Mouse (Mus musculus): Measurements from ENCODE around the gene Poc1a. TPM values are rescaled to one million over a fixed set of nuclear protein-coding genes. Genes with fewer than 3 reads are reported as not detected.

The Poc1a gene
- total RNA-seq, 2 experiments from 2014 or later: 15.6 to 17.8 TPM

DNA sequence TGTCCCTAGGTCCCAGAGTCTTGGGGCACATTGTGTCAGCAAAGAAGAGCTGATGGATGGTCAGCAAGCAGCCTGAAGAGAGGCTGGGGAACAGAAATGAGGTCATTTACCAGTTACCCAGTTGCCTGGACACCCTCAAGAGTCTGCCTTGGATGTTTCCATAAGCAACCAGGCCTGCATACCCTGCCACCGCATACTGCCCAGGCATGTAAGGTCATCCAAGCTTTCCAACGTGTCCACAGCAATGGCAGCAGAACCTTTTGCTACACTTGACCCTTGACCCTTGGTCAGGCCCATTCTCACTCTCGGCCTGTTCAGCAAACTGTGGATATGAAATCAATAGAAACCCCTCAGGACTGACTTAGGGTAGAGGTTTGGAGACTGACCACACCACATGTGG lies 19.4 kb upstream of the Poc1a start:
- intact Hi-C loops (cut with DNase I): no loop called here
- DNase-seq (ENCODE audit: extremely low spot score in 1 of 2, low spot score in 2 of 2): no peak

- no peak for DNase-seq (ENCODE audit: extremely low spot score in 1 of 2, low spot score in 2 of 2)
- intact Hi-C loops (cut with DNase I): no loop called here
Observed at GRCm38 (mm10) chr9:106262075-106262474, 18.8 kb upstream of the Poc1a start.

DNA sequence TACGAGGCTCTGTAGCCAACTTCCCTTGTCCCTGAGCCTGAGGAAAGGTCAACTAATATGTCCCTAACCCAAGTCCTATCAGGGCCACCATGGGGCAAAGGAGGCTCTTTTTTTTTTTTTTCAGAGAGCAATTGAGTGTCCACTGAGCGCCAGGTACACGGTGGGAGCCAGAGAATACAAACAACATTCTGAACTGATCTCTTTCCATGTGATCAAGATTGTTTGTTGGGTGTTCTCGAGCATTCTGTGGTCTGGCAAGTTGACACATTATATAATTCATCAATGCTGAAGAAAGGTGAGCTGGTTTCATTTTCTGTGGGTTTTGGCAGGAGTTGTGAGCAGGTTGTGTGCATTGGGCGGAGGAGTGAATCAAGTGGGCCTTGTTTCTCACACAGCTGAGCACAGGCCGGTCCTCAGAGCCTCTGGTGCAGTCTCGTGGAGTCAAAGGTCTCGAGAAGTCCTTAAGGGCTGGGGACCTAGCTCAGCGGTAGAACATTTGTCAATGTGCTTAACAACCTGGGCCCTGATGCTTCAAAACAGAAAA lies 17.4 kb upstream of the Poc1a start:
- peak in 1 of 2 experiments; percentile 11 for DNase-seq (ENCODE audit: extremely low spot score in 1 of 2, low spot score in 2 of 2)
- intact Hi-C loops (cut with DNase I): no loop called here

- intact Hi-C loops (cut with DNase I): no loop called here
- no peak for DNase-seq (ENCODE audit: extremely low spot score in 1 of 2, low spot score in 2 of 2)
Observed at GRCm38 (mm10) chr9:106265358-106266075, 15.3 kb upstream of the Poc1a start.

DNA sequence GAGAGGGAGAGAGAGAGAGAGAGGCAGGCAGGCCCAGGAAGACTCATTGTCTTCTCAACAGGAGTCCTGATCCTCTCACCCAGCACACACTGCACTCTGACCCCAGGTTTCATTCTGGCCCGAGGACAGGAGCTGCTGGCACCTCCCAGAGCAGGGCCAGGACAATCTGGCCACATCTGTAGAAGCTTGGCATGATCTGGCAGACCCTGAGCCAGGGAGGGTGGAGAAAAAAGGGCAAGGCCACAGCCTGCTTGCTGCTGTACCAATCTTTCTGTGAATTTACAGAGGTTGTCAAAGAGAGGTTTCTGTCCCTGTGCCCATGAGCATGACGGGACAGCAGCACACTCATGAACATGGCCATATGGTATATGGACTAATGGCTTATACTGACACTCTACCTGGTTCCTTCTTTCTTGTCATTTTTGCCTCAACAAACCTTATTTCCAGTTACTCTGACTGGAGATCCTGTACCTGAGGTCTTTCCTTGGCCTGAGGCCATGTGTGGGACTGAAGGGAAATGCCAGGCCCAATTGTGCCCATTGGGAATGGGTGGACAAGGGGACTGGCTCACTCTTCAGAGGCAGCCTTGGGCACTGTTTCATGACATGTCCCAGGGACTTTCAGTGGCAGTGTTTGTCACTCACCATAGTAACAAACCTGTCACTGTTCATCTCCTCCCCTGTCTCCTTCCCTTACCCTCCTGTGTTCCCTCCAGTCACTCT lies 13.8 kb upstream of the Poc1a start:
- intact Hi-C loops (cut with DNase I): no loop called here
- no peak for DNase-seq (ENCODE audit: extremely low spot score in 1 of 2, low spot score in 2 of 2)

- DNase-seq (ENCODE audit: extremely low spot score in 1 of 2, low spot score in 2 of 2): no peak
- intact Hi-C loops (cut with DNase I): no loop called here
Observed at GRCm38 (mm10) chr9:106268421-106268820, 12.4 kb upstream of the Poc1a start.

- intact Hi-C loops (cut with DNase I): no loop called here
- peak in 1 of 2 experiments; percentile 17 for DNase-seq (ENCODE audit: extremely low spot score in 1 of 2, low spot score in 2 of 2)
Observed at GRCm38 (mm10) chr9:106269076-106269788, 11.6 kb upstream of the Poc1a start.

DNA sequence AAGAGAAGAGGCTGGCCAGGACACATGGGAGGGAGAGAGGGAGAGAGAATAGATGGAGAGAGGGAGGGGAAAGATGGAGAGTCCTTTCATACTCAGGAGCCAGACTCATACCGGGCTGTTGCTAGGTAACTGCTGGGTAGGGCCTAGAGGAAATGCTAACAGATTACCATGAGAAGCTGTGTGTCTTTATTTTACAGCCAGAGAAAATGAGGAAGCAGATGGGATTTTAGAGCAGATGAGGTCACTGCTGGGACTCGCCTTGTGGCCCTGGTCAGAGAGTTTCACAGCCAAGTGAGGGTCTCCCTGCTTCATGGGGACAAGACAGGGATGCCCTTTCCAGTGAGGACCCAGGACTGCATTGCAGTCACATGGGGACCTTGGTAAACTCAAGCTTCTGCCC lies 11.0 kb upstream of the Poc1a start:
- DNase-seq (ENCODE audit: extremely low spot score in 1 of 2, low spot score in 2 of 2): peak in 1 of 2 experiments; percentile 8
- intact Hi-C loops (cut with DNase I): no loop called here

GRCm38 (mm10) chr9:106270656-106271055 lies 10.2 kb upstream of the Poc1a start:
- DNase-seq (ENCODE audit: extremely low spot score in 1 of 2, low spot score in 2 of 2): no peak
- intact Hi-C loops (cut with DNase I): no loop called here

DNA sequence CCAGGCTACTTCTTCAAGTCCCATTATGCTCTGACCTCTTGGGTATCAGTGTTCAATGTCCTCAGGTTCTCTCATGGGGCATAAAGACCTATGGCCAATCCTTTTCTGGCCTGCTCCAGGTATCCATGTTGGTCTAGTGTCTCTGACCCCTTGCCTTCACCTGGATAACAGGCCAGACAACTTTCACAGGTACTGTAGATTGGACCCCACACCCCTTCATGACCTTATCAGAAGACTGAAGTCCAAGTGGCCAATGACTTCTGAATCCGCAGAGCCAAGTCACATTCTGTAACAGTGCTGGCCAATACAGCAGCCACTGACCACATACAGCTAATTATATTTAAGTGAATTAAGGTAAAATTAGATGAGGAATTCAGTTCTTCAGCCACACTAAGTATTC lies 8.6 kb upstream of the Poc1a start:
- intact Hi-C loops (cut with DNase I): no loop called here
- no peak for DNase-seq (ENCODE audit: extremely low spot score in 1 of 2, low spot score in 2 of 2)

GRCm38 (mm10) chr9:106273276-106273675 lies 7.6 kb upstream of the Poc1a start:
- intact Hi-C loops (cut with DNase I): no loop called here
- no peak for DNase-seq (ENCODE audit: extremely low spot score in 1 of 2, low spot score in 2 of 2)

- intact Hi-C loops (cut with DNase I): no loop called here
- no peak for DNase-seq (ENCODE audit: extremely low spot score in 1 of 2, low spot score in 2 of 2)
Observed at GRCm38 (mm10) chr9:106273791-106274190, 7.1 kb upstream of the Poc1a start.

DNA sequence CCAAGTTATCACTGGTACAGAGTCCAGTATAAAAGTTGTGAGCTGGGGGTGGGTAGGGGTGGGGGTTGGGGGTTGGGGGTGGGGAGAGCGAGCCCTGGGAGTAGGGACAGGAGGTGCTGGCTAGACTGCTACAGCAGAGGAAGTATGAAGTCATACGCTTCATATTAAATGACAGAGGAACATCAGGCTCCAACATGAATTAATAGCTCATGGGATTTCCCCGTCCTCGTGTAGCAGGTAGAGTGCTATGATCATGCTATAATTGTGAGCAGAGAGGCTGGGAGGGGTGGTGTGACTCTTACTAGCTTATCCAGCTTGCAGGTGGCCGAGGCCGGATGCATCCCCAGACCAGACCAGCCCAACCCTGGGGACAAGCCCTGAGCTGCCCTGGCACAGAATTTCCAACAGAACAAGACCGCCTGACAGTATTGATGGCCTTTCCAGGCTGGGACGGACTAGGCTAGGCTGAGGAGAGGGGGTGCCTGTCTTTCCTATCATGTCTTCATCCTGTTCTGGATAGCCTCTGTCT lies 6.1 kb upstream of the Poc1a start:
- intact Hi-C loops (cut with DNase I): no loop called here
- no peak for DNase-seq (ENCODE audit: extremely low spot score in 1 of 2, low spot score in 2 of 2)

DNA sequence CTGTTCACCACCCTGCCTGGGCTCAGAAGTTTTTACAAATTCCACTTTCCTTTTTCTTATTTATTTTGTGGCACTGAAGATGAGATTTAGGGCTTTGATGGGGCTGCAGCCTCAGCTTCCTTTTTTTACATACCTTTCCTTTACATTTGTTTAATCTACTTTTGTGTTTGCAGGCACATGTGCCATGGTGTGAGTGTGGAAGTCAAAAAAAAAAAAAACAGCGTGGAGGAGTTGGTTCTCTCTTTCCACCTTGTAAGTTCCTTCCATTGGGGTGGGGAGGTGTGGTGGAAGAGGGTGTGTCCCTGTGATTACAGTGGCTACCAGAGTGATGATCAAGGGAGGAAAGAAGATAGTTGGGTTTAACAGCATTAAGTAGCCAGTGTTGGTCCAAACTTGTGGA lies 5.1 kb upstream of the Poc1a start:
- intact Hi-C loops (cut with DNase I): no loop called here
- DNase-seq (ENCODE audit: extremely low spot score in 1 of 2, low spot score in 2 of 2): no peak

DNA sequence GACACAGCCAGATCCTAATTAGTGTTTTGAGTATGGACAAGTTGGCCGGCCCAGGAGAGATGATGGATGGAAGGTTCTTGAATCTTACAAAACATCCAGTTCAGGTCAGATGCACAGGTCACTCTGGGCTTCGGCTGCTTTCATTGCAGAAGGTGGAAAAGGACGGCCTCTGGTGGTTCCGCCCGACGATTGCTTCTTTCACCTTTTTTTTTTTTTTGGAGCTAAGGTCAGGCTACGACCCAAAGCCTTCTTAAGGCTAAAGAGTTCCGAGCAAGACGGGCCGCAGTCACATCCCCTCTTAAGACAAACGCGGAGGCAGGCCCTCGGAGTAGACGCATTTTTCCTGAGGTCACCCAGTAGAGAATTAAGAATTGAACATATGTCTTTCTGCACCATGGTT lies 475 bp upstream of the Poc1a start:
- intact Hi-C loops (cut with DNase I): no loop called here
- DNase-seq (ENCODE audit: extremely low spot score in 1 of 2, low spot score in 2 of 2): peak; percentile 51 to 74

DNA sequence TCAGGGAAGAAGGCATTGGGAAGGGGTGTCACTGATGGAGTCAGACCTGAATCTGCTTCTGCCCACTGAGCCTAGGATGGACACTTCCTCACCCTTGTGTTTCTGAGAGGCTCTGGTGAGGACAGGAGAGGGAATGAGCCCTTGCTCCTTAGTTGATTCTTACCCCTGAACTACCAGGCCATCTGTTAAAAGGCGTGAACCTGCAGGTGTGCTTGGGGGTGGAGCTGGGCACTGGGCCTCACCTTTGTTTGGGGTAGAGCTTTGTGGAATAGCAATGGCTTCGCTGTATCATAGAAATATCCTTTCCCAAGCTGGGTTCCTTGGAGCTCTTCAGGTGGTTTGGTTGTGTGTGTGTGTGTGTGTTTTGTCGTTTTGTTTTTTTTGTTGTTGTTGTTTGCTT lies 1.2 kb downstream of the Poc1a start:
- intact Hi-C loops (cut with DNase I): no loop called here
- no peak for DNase-seq (ENCODE audit: extremely low spot score in 1 of 2, low spot score in 2 of 2)

- intact Hi-C loops (cut with DNase I): no loop called here
- DNase-seq (ENCODE audit: extremely low spot score in 1 of 2, low spot score in 2 of 2): no peak
Observed at GRCm38 (mm10) chr9:106287165-106287564, 6.3 kb downstream of the Poc1a start.

GRCm38 (mm10) chr9:106288864-106289263 lies 8.0 kb downstream of the Poc1a start:
- intact Hi-C loops (cut with DNase I): loop anchor here (1.0 kb wide), 1 partner anchor 132 kb away; no protein-coding TSS in a partner anchor
- peak; percentile 84 to 86 for DNase-seq (ENCODE audit: extremely low spot score in 1 of 2, low spot score in 2 of 2)

GRCm38 (mm10) chr9:106289841-106290240 lies 9.0 kb downstream of the Poc1a start:
- intact Hi-C loops (cut with DNase I): loop anchor here (1.0 kb wide), 1 partner anchor 131 kb away; no protein-coding TSS in a partner anchor
- no peak for DNase-seq (ENCODE audit: extremely low spot score in 1 of 2, low spot score in 2 of 2)
